Mouse (Mus musculus): ENCODE measurements around the gene Tmem59l. TPM values are rescaled to one million over a fixed set of nuclear protein-coding genes. Genes with fewer than 3 reads are reported as not detected.

The Tmem59l gene
- total RNA-seq, 4 experiments from 2014 or later: not detected

- no peak for DNase-seq (ENCODE audit: low spot score in 2 of 2)
Measured at GRCm38 (mm10) chr8:70507027-70507393, 19.9 kb upstream of the Tmem59l start.

- DNase-seq (ENCODE audit: low spot score in 2 of 2): peak; percentile 88 to 89
Measured at GRCm38 (mm10) chr8:70506328-70507026, 19.3 kb upstream of the Tmem59l start, which contains the start of gene Rex1bd. TSS of gene Rex1bd (minus strand) at chr8:70506752.

GRCm38 (mm10) chr8:70505698-70506327 lies 18.7 kb upstream of the Tmem59l start:
- no peak for DNase-seq (ENCODE audit: low spot score in 2 of 2)

GRCm38 (mm10) chr8:70504851-70505250 lies 17.7 kb upstream of the Tmem59l start:
- DNase-seq (ENCODE audit: low spot score in 2 of 2): peak; percentile 55 to 59

- peak; percentile 73 to 81 for DNase-seq (ENCODE audit: low spot score in 2 of 2)
Measured at GRCm38 (mm10) chr8:70504291-70504716, 17.1 kb upstream of the Tmem59l start.

GRCm38 (mm10) chr8:70503062-70503750 lies 16.0 kb upstream of the Tmem59l start:
- DNase-seq (ENCODE audit: low spot score in 2 of 2): peak; percentile 47 to 63

- no peak for DNase-seq (ENCODE audit: low spot score in 2 of 2)
Measured at GRCm38 (mm10) chr8:70502540-70502939, 15.4 kb upstream of the Tmem59l start.

GRCm38 (mm10) chr8:70501820-70502529 lies 14.8 kb upstream of the Tmem59l start:
- DNase-seq (ENCODE audit: low spot score in 2 of 2): peak; percentile 44 to 68

- no peak for DNase-seq (ENCODE audit: low spot score in 2 of 2)
Measured at GRCm38 (mm10) chr8:70500386-70501301, 13.5 kb upstream of the Tmem59l start.

GRCm38 (mm10) chr8:70495771-70496062 lies 8.6 kb upstream of the Tmem59l start:
- DNase-seq (ENCODE audit: low spot score in 2 of 2): no peak

GRCm38 (mm10) chr8:70495001-70495770 lies 8.0 kb upstream of the Tmem59l start:
- DNase-seq (ENCODE audit: low spot score in 2 of 2): no peak

GRCm38 (mm10) chr8:70494416-70494945 lies 7.3 kb upstream of the Tmem59l start:
- DNase-seq (ENCODE audit: low spot score in 2 of 2): no peak

- no peak for DNase-seq (ENCODE audit: low spot score in 2 of 2)
Measured at GRCm38 (mm10) chr8:70493692-70494415, 6.7 kb upstream of the Tmem59l start.

- DNase-seq (ENCODE audit: low spot score in 2 of 2): no peak
Measured at GRCm38 (mm10) chr8:70492664-70493640, 5.8 kb upstream of the Tmem59l start, which contains the start of gene Crlf1. TSS of gene Crlf1 (plus strand) at chr8:70493158.

GRCm38 (mm10) chr8:70490880-70491495 lies 3.8 kb upstream of the Tmem59l start:
- DNase-seq (ENCODE audit: low spot score in 2 of 2): no peak

- no peak for DNase-seq (ENCODE audit: low spot score in 2 of 2)
Measured at GRCm38 (mm10) chr8:70490061-70490879, 3.1 kb upstream of the Tmem59l start.
